Mouse (Mus musculus): ENCODE data around the gene Vgll2. TPM values are rescaled to one million over a fixed set of nuclear protein-coding genes. Genes with fewer than 3 reads are reported as not detected.

Vgll2 gene
- polyA plus RNA-seq (2017; shearing (Covaris generic)): not detected

- no peak for ATAC-seq
Measured at GRCm38 (mm10) chr10:52022413-52023212, at the start of gene Vgll2. Gene Vgll2, plus strand, starts transcription at chr10:52022502.

- ATAC-seq: no peak
Measured at GRCm38 (mm10) chr10:51975137-51975536, 47.2 kb upstream of the Vgll2 start.

GRCm38 (mm10) chr10:51975587-51975986 is 46.7 kb upstream of the Vgll2 start:
- no peak for ATAC-seq

GRCm38 (mm10) chr10:51981651-51982050 is 40.7 kb upstream of the Vgll2 start:
- ATAC-seq: no peak

- no peak for ATAC-seq
Measured at GRCm38 (mm10) chr10:51982395-51982794, 39.9 kb upstream of the Vgll2 start.

- no peak for ATAC-seq
Measured at GRCm38 (mm10) chr10:52018471-52018870, 3.8 kb upstream of the Vgll2 start.

- no peak for ATAC-seq
Measured at GRCm38 (mm10) chr10:52021231-52021630, 1.1 kb upstream of the Vgll2 start.

- no peak for ATAC-seq
Measured at GRCm38 (mm10) chr10:52021736-52022394, 437 bp upstream of the Vgll2 start.

- ATAC-seq: no peak
Measured at GRCm38 (mm10) chr10:52023213-52024052, 1.1 kb downstream of the Vgll2 start.

- ATAC-seq: no peak
Measured at GRCm38 (mm10) chr10:52024053-52024410, 1.7 kb downstream of the Vgll2 start.

- no peak for ATAC-seq
Measured at GRCm38 (mm10) chr10:52025291-52025690, 3.0 kb downstream of the Vgll2 start.

GRCm38 (mm10) chr10:52025821-52026220 is 3.5 kb downstream of the Vgll2 start:
- ATAC-seq: no peak

GRCm38 (mm10) chr10:52027161-52028035 is 5.1 kb downstream of the Vgll2 start:
- ATAC-seq: no peak

GRCm38 (mm10) chr10:52028561-52029370 is 6.5 kb downstream of the Vgll2 start:
- ATAC-seq: no peak

- ATAC-seq: no peak
Measured at GRCm38 (mm10) chr10:52029421-52030080, 7.2 kb downstream of the Vgll2 start.

GRCm38 (mm10) chr10:52033729-52034128 is 11.4 kb downstream of the Vgll2 start:
- ATAC-seq: no peak

- ATAC-seq: no peak
Measured at GRCm38 (mm10) chr10:52039392-52039791, 17.1 kb downstream of the Vgll2 start.

- no peak for ATAC-seq
Measured at GRCm38 (mm10) chr10:52043086-52043485, 20.8 kb downstream of the Vgll2 start.

- no peak for ATAC-seq
Measured at GRCm38 (mm10) chr10:52048287-52048686, 26.0 kb downstream of the Vgll2 start.

- no peak for ATAC-seq
Measured at GRCm38 (mm10) chr10:52072482-52072881, 50.2 kb downstream of the Vgll2 start.

All from inflammation-experienced regulatory T-cells, adult 6 months (primary cell).